ENCODE assay signal across 1 mouse cellular context in the genomic region with DNA sequence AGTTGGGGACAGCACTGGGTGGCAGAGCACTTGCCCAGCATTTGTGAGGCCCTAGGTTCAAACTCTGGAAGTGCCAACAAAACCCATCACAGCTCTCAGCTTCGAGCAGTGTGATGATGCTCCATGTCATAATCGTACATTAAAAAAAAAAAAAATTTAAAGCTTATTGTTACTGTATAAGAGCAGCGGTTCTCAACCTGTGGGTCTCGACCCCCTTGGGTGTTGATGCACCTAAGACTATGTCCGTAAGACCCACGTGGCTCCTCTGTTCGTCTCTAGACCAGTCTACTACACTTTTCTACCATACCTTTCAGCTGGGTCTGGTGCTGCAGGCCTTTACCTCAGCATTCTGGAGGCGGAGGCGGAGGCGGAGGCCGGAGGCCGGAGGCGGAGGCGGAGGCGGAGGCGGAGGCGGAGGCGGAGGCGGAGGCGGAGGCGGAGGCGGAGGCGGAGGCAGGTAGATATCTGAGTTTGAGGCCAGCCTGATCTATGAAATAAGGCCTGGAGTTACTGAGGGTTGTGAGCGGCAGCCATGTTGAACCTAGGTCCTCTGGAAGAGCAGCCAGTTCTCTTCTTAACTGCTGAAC.
TF ChIP-seq lines count a peak whose summit lies in the region.

No protein-coding gene starts in this region.

TF ChIP-seq in MEL, 35 proteins besides CTCF, POLR2A, EP300 and RAD21:
- TF ChIP-seq NELFE (IDR thresholded peaks at IDR 0.05; ENCODE audit: low read depth, low read length) = no peak
- no peak for TF ChIP-seq GATA1 (IDR thresholded peaks at IDR 0.05; ENCODE audit: low read depth, low read length)
- TF ChIP-seq ELF1 (IDR thresholded peaks at IDR 0.05; ENCODE audit: low read depth, low read length) = no peak
- TF ChIP-seq TCF12 (IDR thresholded peaks at IDR 0.05; ENCODE audit: low read depth, low read length) = no peak
- no peak for TF ChIP-seq CHD2 (IDR thresholded peaks at IDR 0.05; ENCODE audit: low read length)
